Mouse (Mus musculus) lung, postnatal 0 days (tissue): Measurements from ENCODE around the gene Dynlt1b.
"Not testable (repeated sequence)": the region's sequence is repeated elsewhere in the genome, so short reads cannot be mapped to it uniquely, and the experiment has no call there.

Source experiments
- CTCF ChIP-seq: IDR thresholded peaks from 2 replicates; pipeline ENCODE4 v1.5.1; 2016; ENCODE audit warnings: antibody characterized with exemption, mild to moderate bottlenecking
- EP300 ChIP-seq: IDR thresholded peaks from 2 replicates; pipeline ENCODE4 v1.6.1; 2016; ENCODE audit warnings: antibody characterized with exemption, mild to moderate bottlenecking, control low read depth

GRCm38 (mm10) chr17:6410713-6411213 is 19.1 kb upstream of the Dynlt1b start:
- not testable (repeated sequence) for TF ChIP-seq CTCF, EP300
